Mouse (Mus musculus): Measurements from ENCODE around the gene Ipo4.
A peak's percentile ranks its signal among the peaks of the same experiment; 100 is the strongest.

The Ipo4 gene

GRCm38 (mm10) chr14:55635523-55636007 lies at the start of gene Ipo4:
Ipo4 (minus strand) TSS chr14:55635957.
- DNase-seq (ENCODE audit: low read depth, low spot score): peak; percentile 82

- DNase-seq (ENCODE audit: low read depth, low spot score): no peak
These were observed 46.3 kb upstream of the Ipo4 start for GRCm38 (mm10) chr14:55682118-55682493.

GRCm38 (mm10) chr14:55681160-55682117 lies 45.7 kb upstream of the Ipo4 start, which contains the start of gene Tinf2:
Tinf2 (minus strand) TSS chr14:55681820.
- DNase-seq (ENCODE audit: low read depth, low spot score): peak; percentile 99

- DNase-seq (ENCODE audit: low read depth, low spot score): no peak
These were observed 41.9 kb upstream of the Ipo4 start for GRCm38 (mm10) chr14:55677615-55678014.

DNA sequence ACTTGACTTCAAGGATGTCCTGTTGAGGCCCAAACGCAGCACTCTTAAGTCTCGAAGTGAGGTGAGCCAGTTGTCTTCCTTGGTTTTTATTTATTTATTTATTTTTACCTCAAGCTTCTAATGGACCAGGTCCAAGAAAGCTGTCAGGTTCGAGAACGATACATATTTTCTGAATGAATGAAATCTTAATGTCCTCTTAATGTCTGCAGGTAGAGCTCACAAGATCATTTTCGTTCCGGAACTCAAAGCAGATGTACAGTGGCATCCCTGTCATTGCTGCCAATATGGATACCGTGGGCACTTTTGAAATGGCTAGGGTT lies 36.9 kb upstream of the Ipo4 start:
- no peak for DNase-seq (ENCODE audit: low read depth, low spot score)

- DNase-seq (ENCODE audit: low read depth, low spot score): peak; percentile 94
These were observed 36.3 kb upstream of the Ipo4 start, which contains the start of the genes Gmpr2 and Nedd8 for GRCm38 (mm10) chr14:55671833-55672740. Gmpr2 (plus strand) TSS chr14:55671941. Nedd8 (minus strand) TSS chr14:55672124.

DNA sequence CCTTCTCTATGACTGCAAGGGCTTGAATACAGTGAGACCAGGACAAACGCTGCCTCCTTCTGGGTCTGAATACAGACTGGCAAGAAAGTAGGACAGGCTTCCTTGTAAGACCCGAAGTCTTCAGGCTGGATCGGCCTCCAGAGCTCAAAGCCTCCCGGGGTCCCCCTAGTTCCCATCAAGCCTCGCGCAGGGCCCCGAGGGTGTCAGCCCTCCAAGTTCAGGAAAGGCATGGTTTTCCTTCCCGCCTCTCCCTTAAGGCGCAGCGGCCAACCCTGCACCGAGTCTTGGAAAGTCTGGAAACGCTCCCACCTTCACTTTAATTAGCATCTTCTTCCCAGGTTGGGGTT lies 35.7 kb upstream of the Ipo4 start:
- no peak for DNase-seq (ENCODE audit: low read depth, low spot score)

DNA sequence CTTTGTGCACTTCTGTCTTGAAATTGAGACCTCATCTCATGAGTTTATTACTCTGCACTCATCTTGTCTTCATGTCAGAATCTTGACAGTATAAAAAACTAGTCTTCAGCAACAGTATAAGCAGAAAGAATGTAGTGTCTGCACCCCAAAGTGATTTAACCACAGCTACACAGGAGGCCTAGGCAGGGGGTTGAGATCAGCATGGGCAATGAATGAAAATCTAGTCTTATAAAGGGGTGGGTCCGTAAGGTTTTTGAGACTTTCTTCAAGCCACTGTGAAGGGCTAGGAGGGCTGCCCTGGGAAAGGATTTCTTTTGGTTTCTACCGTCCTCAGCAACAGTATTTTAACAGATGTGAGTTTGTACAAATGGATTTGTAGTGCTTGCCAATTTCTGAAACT lies 24.9 kb upstream of the Ipo4 start:
- DNase-seq (ENCODE audit: low read depth, low spot score): no peak

DNA sequence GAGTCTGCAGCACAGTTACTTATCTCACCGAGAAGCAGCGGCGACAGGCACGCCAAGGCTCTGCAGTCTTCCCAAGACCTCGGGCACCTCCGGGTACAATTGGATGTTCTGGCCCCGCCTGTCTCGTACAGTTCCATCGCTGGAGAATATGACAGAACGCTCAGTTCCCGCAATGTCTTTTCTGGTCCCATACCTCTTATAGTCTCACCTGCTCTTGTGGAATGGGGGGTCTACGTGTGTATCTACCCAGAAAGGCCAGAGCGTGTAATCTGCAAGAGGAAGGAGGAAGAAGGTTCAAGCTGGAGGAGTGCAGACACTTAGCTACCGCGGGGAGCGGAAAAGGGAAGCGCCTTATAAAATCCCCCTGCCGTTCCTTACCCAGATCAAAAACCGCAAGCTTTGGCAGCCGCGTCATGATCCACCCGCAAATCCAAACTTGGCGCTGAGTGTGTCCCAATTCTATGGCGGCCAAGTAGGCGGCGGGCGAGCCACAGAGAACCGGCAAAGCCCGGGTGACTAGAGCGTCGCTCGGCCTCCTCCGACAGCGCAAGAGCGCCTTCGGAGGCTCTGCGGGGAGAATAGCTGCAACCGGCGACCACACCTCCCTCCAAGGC lies 24.3 kb upstream of the Ipo4 start, which contains the start of gene Mdp1:
TSS of gene Mdp1 (minus strand) at position 549 of the 614 bp plus-strand sequence.
- peak; percentile 80 for DNase-seq (ENCODE audit: low read depth, low spot score)

GRCm38 (mm10) chr14:55658011-55658410 lies 22.3 kb upstream of the Ipo4 start:
- DNase-seq (ENCODE audit: low read depth, low spot score): no peak

DNA sequence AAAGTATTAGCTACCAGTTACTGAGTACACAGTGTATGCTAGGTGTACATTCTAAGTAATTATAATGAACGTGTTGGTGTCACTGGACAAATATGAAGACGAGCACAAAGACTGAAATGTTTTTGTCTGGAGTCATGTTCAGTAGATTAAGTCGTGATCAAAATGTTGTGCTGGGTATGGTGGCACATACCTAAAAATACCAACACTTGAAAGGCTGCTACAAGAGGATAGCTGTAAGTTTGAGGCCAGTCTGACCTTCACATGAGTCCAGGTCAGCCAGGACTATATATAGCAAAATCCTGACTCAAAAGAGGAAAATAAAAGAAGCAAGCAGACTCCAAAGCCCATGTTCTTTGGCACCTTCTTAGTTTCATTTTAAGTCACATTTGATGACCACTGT lies 21.2 kb upstream of the Ipo4 start:
- no peak for DNase-seq (ENCODE audit: low read depth, low spot score)

- no peak for DNase-seq (ENCODE audit: low read depth, low spot score)
These were observed 15.8 kb upstream of the Ipo4 start for GRCm38 (mm10) chr14:55651528-55651927.

DNA sequence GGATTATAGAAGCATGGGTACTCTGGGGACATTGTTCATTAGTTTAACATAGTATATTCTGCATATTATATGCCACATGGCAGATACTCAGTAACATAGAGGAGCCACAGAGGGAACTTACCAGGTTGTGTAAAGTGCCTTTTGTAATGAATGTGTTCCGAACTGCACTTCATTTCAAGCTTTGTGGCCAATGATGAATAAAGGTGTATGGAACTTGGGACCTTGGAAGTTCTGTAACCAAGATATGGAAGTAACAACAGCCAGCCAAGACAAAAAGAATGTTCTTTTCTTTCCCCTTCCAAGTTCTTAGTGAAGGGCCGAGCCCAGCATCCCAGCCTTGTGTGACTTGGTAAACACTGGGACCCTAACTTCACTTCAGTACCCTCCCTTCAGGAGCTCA lies 14.1 kb upstream of the Ipo4 start, which contains the start of gene Tssk4:
TSS of gene Tssk4 (plus strand) at position 301 of the 400 bp plus-strand sequence.
- DNase-seq (ENCODE audit: low read depth, low spot score): no peak

DNA sequence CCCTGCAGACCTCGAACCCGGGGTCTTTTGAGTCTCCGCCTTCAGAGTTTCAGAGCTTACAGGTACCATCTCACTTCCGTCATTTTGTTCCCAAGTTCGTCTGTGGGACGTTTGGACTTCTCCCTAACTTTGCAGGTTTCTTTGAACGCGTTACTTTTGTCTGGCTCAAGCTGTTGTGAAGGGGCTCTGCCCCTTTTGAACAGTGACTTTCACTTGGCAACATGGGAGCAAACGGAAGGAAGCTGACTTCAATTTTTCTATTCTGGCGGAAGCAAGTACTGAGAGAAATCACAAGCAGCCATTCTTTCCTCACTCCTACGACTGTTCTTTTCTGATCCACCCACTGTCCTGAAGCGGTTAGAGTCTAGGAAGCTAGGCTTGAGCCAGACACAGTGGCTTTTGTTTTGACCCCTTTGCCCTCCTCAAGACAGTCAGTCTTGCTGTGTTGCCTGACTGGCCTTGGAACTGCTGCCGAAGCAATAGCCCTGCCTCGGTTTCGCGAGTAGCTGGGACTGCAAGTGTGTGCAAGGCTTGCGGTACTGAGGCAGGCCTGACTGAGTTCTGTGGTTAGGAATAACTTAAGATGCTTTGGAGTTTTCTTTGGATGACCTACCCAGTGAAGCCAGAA lies 8.6 kb upstream of the Ipo4 start:
- no peak for DNase-seq (ENCODE audit: low read depth, low spot score)

DNA sequence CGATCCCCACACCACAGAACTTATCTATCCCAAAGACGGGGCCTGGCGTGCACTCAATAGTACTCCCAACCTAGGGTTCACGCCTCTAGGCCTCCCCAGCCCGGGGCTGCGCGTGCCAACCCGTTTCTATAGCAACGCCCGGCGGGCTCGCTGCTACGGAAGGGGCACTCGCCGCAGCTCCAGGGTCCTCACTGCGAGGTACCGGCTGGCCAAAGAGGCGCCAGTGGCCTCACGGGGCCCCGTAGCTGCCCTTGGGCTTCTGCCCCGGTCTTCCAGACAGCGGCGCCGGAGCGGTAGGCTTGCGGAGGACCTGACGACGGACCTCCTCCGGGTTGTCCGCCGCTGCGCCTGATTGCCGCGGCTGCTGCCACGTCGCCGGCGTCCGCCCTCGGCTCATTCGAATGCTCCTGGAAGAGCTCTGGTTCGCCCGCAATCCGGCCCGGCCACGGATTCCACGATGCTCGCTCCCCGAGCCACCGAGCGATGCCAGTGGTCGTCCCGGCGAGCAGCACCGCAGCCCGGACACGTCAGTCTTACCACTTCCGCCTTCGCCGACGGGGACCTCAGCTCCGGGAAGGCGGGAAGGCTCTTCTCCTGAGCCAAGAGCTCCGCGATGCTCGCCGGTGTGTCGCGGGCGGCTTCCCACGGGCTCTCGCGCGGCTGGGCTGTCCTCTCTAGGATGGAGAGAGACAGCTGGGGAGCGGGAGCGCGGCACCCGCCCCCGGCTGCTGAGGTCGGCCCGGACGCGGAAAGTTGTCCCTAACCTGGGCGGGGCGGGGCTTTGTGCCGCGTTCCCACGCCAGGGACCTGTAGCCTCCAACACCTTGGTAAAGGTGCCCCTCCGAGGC lies 7.5 kb upstream of the Ipo4 start, which contains the start of gene Tm9sf1:
TSS of gene Tm9sf1 (minus strand) at position 747 of the 848 bp plus-strand sequence.
- DNase-seq (ENCODE audit: low read depth, low spot score): peak; percentile 64

DNA sequence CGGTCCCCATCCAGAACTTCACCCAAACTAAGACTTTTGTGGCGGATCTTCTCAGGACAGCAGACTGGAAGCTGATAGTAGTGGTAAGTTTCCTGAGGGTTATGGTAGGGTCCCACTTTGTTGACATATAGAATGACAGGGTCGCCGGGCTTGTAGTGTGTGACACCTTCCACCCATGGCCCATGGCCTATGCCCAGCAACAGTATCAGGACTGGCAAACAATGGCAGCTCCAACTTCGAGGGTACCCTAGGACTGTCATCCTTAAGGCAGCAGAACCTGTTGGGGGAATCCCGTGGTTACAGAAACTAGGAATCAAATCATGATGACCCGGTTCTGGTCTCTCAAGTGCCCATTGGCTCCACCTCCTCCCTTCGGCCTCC lies 6.9 kb upstream of the Ipo4 start:
- no peak for DNase-seq (ENCODE audit: low read depth, low spot score)

DNA sequence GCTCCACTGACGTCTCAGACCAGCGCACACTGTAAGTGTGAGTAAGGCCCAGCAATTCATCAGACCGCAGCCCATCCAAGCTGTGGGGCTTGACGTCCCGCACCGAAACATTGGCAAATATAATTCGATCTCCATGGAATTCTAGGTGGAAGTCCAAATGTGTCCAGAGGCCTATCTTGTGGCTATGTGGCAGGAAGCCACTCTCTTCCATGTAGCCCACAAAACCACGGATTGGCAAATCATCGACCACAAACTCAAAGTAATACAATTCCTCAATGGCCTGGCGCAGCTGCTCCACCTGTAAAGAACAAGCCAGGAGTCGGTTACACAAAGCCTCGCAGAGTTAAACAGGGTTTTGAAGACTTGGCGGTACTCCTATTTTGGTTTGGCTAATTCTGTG lies 5.5 kb upstream of the Ipo4 start:
- no peak for DNase-seq (ENCODE audit: low read depth, low spot score)

DNA sequence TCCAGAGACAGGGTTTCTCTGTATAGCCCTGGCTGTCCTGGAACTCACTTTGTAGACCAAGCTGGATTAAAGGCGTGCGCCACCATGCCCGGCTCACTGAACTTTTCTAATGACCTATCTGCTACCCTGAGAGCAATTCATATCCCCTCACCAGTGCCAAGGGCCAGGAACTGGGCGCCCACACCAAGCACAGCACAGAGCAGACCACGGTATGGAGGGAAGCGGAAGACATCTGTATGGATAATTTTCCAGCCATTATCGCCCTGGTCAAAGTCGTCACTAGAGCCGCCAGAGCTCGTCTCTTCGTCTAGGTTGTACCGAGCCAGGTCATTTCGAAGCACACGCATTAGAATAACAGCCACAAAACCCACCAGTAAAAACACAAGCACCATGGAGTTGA lies 5.1 kb upstream of the Ipo4 start:
- DNase-seq (ENCODE audit: low read depth, low spot score): no peak

DNA sequence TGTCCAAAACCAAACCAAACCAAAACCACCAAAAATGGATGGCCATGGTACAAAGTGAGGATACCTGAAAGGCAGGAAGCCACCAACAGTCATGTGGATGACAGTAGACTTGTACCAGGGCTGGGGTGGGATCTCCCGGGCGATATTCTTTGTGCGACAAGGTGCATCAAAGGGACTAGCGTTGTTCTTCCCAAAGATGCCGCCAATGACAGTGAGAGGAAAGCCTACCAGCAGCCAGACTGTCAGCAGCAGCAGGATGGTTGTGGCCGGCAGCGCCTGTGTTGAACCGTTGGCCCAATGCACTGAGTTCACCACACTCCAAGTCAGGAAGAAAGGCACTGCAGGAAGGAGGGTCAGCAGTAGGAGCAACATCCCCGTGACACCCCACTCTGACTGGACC lies 2.0 kb upstream of the Ipo4 start, which contains the start of gene Gm49378:
TSS of gene Gm49378 (minus strand) at position 101 of the 400 bp plus-strand sequence.
- no peak for DNase-seq (ENCODE audit: low read depth, low spot score)

Measured in forelimb bud, embryonic 11.5 days (tissue).